Mouse (Mus musculus) stomach, postnatal 0 days (tissue): ENCODE results near the gene Cphx3.
"Not testable (repeated sequence)": the region's sequence is repeated elsewhere in the genome, so short reads cannot be mapped to it uniquely, and the experiment has no call there.

Experiments
- CTCF ChIP-seq: IDR thresholded peaks from 2 replicates; pipeline ENCODE4 v1.5.1; 2016; ENCODE audit warnings: antibody characterized with exemption, low read depth, mild to moderate bottlenecking, moderate library complexity
- EP300 ChIP-seq: optimal IDR thresholded peaks from 2 replicates; pipeline ENCODE3; 2016; ENCODE audit warnings: antibody characterized with exemption

DNA sequence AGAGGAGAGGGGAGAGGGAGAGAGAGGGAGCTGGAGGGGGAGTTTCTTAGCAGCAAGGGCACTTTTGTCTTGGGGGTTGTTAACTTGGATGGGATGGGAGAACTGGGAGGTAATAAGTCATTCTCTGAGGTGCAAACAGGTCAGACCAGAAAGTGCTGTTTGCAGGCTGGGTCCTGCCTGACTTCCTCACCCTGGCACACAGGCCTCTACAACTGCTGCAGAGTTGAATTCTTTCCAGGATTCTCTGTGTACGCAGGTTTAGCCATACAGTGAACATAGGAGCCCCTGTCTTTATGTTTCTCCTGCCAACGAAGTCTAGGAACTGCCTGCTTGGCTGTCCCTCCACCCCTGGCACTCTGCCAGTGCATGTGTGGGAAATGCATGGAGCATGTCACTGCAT lies 65.0 kb downstream of the Cphx3 start:
- not testable (repeated sequence) for TF ChIP-seq CTCF, EP300
